Mouse (Mus musculus) spleen, adult 2 months (tissue): ENCODE data around the gene Brdt.

Source experiments
- CTCF ChIP-seq: fragments of 200-500 bp; IDR thresholded peaks from 2 replicates; pipeline ENCODE4 v1.5.1; 2011; ENCODE audit warnings: mild to moderate bottlenecking, inconsistent platforms; ENCODE audit not compliant: insufficient read depth, insufficient read length, insufficient replicate concordance; ENCODE audit errors: extremely low read depth
- POLR2A ChIP-seq: fragments of 200-500 bp; IDR thresholded peaks from 2 replicates; pipeline ENCODE4 v1.6.1; 2011; ENCODE audit warnings: low read depth, low read length, inconsistent platforms

GRCm38 (mm10) chr5:107421676-107422075, 90.7 kb downstream of the Brdt start:
- TF ChIP-seq CTCF, result no peak
- no peak for TF ChIP-seq POLR2A
